Mouse (Mus musculus): Measurements from ENCODE around the gene Bmpr1b.
"Not testable (repeated sequence)": the region's sequence is repeated elsewhere in the genome, so short reads cannot be mapped to it uniquely, and the experiment has no call there.

Bmpr1b gene

GRCm38 (mm10) chr3:142168863-142169521, at the start of gene Bmpr1b:
Bmpr1b (minus strand) TSS chr3:142169425.
- CTCF ChIA-PET, result no interaction called here

GRCm38 (mm10) chr3:142212821-142213220, 43.6 kb upstream of the Bmpr1b start:
- CTCF ChIA-PET, result no interaction called here

DNA sequence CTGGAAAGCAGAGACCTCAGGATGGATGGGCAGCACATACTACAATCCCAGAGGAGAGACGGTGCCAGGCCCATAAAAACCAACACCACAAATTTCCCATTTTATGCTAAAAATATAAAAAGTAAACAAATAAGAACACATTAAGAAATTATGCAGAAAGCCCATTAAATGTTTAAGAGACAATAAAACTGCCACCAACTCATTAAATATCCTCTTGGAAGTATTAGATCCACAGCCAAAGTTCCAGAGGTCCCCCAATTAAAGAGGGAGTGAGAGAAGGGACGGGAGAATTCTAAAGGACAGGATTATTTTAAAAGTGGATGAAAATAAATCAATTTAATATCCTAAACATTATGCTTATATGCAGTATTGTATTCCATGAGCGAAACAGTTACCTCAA, 43.0 kb upstream of the Bmpr1b start:
- CTCF ChIA-PET, result no interaction called here

DNA sequence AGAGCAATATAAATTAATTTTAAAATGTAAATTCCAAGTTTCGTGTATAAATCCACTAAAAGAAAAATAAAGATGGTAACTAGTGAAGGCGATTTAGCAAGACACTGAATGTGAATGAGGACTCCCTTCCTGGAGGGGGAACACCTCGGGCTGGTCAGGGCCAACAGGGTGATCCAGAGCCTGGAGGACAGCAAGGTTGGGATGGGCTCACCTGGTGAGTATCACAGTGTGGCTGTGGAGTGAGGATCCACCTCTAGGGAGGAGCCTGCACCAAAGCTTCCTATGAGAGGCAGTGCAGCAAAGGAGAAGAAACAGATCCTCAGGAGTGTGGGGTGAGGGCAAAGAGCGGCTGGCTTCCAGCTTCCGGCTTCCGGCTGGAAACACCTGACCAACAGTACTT, 40.8 kb upstream of the Bmpr1b start:
- CTCF ChIA-PET, result no interaction called here

- CTCF ChIA-PET, result no interaction called here
Measured at GRCm38 (mm10) chr3:142209057-142209456, 39.8 kb upstream of the Bmpr1b start.

DNA sequence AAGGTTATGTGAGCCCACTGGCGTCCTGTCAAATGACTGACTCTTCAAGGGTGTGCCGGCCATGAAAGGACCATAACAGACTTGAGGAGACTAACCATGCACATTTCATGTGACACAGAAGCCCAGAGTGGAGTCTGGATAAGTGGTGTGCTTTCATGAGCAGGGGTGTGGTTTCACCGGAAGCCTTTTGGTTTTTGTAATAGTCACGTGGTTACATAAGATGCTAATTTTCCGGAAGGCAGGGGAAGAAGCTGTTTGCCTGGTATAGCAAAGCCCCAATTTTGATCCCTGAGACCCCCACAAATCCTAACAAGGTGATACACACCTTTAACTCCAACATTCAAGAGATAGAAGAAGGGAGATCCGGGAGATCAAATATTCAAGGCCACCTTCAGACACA, 38.3 kb upstream of the Bmpr1b start:
- CTCF ChIA-PET, result no interaction called here

DNA sequence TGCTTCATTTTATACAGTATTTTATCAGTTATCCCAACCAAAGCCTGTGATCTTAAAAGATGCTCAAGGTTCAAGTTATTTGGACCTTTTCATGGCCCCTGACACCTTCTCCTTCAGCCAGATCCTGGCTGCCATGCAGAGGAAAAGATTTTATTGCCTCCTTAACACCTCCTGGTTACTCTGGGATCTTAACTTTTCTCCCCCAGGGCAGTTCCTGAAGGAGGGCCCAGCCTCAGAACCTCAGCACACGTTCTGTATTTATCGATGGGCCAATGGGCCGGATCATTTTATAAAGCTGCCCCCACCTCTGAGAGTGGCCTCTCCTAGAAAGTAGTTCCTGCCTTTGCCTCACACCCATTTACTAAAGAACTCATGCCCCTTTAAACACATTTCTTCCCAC, 37.1 kb upstream of the Bmpr1b start:
- CTCF ChIA-PET, result no interaction called here

- CTCF ChIA-PET, result no interaction called here
Measured at GRCm38 (mm10) chr3:142196142-142196541, 26.9 kb upstream of the Bmpr1b start.

DNA sequence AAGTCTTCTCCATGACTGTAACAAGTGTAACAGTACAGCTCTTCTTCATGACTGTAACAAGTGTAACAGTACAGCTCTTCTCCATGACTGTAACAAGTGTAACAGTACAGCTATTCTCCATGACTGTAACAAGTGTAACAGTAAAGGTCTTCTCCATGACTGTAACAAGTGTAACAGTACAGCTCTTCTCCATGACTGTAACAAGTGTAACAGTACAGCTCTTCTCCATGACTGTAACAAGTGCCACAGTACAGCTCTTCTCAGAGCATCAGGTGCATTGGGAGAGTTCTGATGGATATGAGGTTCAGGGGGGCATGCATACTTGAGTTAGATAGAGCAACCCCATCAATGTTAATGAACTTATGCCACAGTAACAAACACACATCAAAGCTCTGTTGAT, 22.4 kb upstream of the Bmpr1b start:
- CTCF ChIA-PET, result not testable (repeated sequence)

- CTCF ChIA-PET, result interaction anchor here (0.5 kb wide), 1 partner anchor 153 kb away, joined by 6 read pairs; no protein-coding TSS in a partner anchor
Measured at GRCm38 (mm10) chr3:142186551-142186950, 17.3 kb upstream of the Bmpr1b start.

DNA sequence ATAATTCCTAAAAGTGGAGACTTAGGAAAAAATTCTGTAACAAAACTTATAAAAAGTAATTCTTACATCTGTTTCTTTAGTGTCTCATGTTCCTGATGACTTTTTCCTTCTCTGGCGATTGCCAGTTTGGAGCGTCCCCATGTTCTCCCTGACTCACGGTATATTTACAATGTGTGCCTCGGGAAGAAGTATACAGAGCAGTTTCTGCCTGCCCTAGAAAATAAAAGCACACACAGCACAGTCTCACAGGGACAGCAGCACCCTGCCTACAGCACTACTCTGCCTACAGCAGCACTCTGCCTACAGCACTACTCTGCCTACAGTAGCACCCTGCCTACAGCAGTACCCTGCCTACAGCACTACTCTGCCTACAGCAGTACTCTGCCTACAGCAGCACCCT, 4.8 kb upstream of the Bmpr1b start:
- CTCF ChIA-PET, result no interaction called here

GRCm38 (mm10) chr3:142168251-142168862, 868 bp downstream of the Bmpr1b start:
- CTCF ChIA-PET, result no interaction called here

GRCm38 (mm10) chr3:142164981-142165380, 4.2 kb downstream of the Bmpr1b start:
- CTCF ChIA-PET, result no interaction called here

DNA sequence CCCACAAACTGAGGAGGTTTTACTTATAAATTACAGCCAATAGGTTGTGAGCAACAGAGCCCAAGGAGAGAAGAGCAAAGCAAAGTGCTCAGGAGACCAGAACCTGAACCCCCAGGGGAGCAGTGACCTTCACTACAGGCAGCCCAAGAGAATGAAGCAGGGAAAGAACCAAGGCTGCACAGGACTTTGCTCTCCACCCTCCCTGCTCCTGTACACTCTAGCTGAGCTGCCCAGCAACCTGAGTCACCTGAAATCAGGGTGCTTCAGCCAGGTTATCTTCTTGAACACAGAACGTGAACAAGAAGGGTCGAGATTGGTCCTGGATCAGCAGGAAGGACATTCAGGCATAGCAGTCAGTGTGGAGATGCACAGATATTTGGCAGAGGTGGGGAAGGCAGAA, 5.3 kb downstream of the Bmpr1b start:
- CTCF ChIA-PET, result no interaction called here

GRCm38 (mm10) chr3:142161405-142161804, 7.8 kb downstream of the Bmpr1b start:
- CTCF ChIA-PET, result no interaction called here

- CTCF ChIA-PET, result no interaction called here
Measured at GRCm38 (mm10) chr3:142151980-142152379, 17.2 kb downstream of the Bmpr1b start.

DNA sequence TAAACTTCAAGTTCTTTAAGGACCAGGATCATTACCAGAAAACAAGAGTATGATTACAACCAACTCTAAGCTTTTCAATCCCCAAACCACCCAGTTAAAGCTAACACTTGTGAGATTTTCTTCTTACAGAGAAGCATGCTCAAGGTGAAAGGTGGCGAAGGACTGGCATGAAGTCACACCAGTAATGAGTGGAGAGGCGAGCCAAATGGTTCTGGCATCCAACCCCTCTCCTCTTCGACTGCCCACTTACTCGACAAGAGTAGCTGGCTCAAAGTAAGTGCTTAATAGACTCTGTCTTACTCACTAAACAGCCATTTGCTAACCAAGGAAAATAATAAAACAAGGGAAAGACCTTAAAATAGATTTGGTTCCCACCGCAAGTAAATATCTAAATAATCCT, 30.4 kb downstream of the Bmpr1b start:
- CTCF ChIA-PET, result no interaction called here

GRCm38 (mm10) chr3:142126379-142126778, 42.8 kb downstream of the Bmpr1b start:
- CTCF ChIA-PET, result no interaction called here

DNA sequence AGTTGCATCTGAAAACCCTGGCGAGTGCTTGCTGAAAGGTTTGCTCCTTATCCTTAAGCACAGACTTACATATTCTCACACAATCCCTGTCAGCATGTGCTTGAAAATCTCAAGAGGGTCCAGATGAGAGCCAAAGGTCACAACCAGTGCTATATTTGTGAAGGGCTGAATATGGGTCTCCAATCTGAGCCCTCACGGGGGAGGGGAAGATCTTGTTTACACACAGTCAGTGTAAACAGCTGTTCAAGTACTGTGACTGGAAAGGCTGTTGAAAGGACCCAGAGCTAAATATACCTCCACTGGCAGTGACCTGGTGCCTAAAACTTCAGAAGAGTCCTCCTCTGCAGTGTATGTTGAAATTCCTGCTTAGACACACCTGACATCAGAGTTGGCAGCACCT, 43.7 kb downstream of the Bmpr1b start:
- CTCF ChIA-PET, result no interaction called here

DNA sequence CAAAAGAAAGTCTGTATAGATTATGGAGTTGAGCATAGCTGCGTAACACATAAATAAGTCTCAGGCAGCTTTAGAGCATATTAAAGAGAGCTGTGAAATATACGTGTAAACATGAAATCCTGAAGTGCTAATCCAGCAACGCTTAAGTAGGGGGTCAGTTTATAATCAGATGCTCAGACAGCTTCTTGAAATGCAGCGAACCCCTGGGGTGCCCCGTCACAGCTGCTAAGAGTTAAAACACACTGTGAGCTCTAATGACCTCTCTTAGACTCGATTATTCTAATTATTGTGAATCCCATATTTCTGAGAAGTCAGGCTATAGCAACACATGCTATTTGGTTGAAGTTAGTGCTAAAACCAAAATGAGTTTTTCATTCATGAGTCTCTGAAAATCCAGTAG, 45.0 kb downstream of the Bmpr1b start:
- CTCF ChIA-PET, result no interaction called here

DNA sequence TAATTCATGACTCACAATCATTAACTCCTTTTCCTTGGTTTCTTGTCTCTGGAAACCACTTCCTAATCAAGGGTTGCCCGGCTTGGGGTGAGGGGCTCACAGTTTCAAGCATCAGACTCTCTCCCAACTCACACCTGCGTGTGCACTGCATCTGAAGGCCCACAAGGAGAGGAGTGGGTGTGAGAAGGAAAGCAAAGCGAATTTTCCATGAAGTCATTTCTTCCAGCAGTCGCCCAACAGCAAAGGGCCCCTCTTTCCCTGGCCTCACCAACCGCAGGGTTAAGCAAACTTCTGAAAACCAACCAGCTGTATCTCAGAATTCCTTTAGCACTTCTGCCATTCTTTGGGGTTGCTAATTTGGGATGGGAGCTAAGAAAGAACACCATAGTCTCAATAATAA, 46.8 kb downstream of the Bmpr1b start:
- CTCF ChIA-PET, result no interaction called here

GRCm38 (mm10) chr3:142120795-142121194, 48.4 kb downstream of the Bmpr1b start:
- CTCF ChIA-PET, result no interaction called here

DNA sequence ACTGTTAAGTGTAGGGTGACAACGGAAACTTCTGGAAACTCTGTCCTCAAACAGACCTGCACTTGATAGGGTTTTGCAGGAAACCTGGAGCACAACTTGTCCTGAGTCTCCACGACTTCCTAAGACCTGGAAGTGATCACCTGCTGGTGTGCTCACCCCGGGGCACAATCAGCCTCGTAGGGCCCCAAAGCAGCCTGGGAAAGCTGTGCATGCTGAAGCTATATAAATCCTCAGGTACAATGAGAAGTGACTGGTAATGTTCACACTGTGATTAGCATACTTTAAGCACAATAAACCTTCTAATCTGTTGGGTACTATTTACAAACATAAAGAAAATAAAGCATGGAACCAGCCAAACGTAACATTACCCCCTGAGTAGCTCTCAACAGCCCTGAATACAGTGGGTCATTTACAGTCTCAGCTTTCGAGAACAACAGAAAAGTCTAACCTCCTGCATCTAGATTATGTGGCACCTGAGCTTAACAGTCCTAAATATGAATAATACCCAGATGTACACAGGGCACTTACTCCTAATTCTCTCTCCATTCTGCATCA, 54.4 kb downstream of the Bmpr1b start:
- CTCF ChIA-PET, result no interaction called here

DNA sequence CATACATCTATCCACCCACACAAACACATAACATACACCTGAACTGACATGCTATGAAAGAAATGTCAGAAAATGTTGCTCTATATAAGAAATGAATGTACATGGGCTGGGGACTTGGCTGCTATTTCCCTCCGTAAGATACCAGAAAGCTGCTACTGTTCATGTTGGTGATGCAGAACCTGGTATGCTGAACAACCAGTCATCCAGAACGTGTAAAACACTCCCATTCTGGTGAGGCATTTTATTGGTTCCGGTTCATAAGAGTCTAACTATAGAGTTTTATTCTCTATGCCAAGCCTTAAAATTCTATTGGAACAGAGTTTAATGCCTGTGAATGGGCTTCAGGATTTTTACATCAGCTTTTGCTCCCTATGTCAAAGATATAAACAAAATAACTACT, 55.0 kb downstream of the Bmpr1b start:
- CTCF ChIA-PET, result no interaction called here

All from spleen, embryonic (tissue).